Mouse (Mus musculus): ENCODE results near the gene Cd3e. TPM values are rescaled to one million over a fixed set of nuclear protein-coding genes. Genes with fewer than 3 reads are reported as not detected.
"Not testable (repeated sequence)": the region's sequence is repeated elsewhere in the genome, so short reads cannot be mapped to it uniquely, and the experiment has no call there.

Gene Cd3e
- polyA plus RNA-seq, 1 experiment from 2014 or later, result not detected

GRCm38 (mm10) chr9:45041131-45041838, 31.9 kb upstream of the Cd3e start:
- ATAC-seq, result no peak
- H3K4me2 ChIP-seq (ENCODE audit: low read length), result peak overlapping the region; percentile 6; the same call in 1 of the 2 replicates
- H3K27me3 ChIP-seq (replicated peaks; ENCODE audit: control insufficient read depth, insufficient read depth, low read length), result peaks cover 45% of the 10 kb centered on the region

DNA sequence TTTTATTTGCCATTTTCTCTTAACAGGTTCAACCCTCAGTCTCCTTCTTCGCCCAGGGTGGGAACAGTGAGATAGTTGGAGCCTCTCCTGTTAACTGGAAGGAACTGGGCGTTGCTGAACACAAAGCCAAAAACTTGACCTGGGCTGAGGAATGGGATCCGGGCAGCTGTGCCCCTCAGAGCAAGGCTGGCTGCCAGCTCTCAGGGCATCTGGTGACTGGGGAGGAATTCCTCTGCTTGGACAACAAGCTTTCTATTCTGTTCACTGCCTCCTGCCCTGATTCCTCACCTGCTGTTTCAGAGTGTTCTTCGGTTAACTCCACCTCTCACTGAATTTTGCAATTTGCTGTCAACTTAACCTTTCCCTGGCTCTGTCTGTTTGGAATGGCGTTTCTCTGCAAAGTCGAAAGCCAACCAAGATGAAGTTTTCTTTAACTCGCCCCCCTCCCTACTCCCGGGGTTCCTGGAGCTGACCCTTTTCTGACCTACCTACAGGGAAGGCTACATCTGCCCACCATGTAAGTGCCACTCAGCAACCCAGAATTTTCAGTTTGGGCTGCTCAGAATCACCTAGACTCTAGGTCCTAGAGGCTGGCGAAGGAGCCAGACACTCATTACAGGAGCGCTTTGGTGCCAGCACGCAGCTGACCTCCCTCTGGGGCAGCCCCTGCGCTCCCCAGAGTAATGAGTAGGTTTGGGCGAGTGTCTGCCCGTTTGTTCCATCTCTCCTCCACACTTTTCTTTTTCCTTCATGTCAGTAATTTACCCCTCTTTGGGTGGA, 30.8 kb upstream of the Cd3e start:
- Histone ChIP-seq H3K4me3 (replicated peaks; ENCODE audit: low read length) (no peak overlapping the region), H3K9ac (replicated peaks; ENCODE audit: low read depth, low read length) (no peak overlapping the region), H3K4me2 (ENCODE audit: low read length) (peak overlapping the region; percentile 6; the same call in 1 of the 2 replicates), H3K36me3 (ENCODE audit: control insufficient read depth, insufficient read depth) (no peaks in the 10 kb centered on the region), H3K27ac (ENCODE audit: low read length) (no peak overlapping the region), H3K4me1 (replicated peaks; ENCODE audit: control insufficient read depth, insufficient read depth, low read length) (no peaks in the 10 kb centered on the region), H3K9me3 (ENCODE audit: control insufficient read depth, low read length) (no peaks in the 10 kb centered on the region), H3K27me3 (replicated peaks; ENCODE audit: control insufficient read depth, insufficient read depth, low read length) (peaks cover 45% of the 10 kb centered on the region)
- no peak for ATAC-seq
- 15% methylated on average over 14 of the region's 14 CpGs for WGBS

More at GRCm38 (mm10) chr9:45041131-45041838, 31.9 kb upstream of the Cd3e start:
- no peaks in the 10 kb centered on the region for H3K4me1 ChIP-seq (replicated peaks; ENCODE audit: control insufficient read depth, insufficient read depth, low read length)
- H3K36me3 ChIP-seq (ENCODE audit: control insufficient read depth, insufficient read depth), result no peaks in the 10 kb centered on the region
- H3K9ac ChIP-seq (replicated peaks; ENCODE audit: low read depth, low read length), result no peak overlapping the region
- no peaks in the 10 kb centered on the region for H3K9me3 ChIP-seq (ENCODE audit: control insufficient read depth, low read length)
- H3K27ac ChIP-seq (ENCODE audit: low read length), result no peak overlapping the region
- H3K4me3 ChIP-seq (replicated peaks; ENCODE audit: low read length), result no peak overlapping the region
- WGBS, result 26% methylated on average over 17 of the region's 17 CpGs

DNA sequence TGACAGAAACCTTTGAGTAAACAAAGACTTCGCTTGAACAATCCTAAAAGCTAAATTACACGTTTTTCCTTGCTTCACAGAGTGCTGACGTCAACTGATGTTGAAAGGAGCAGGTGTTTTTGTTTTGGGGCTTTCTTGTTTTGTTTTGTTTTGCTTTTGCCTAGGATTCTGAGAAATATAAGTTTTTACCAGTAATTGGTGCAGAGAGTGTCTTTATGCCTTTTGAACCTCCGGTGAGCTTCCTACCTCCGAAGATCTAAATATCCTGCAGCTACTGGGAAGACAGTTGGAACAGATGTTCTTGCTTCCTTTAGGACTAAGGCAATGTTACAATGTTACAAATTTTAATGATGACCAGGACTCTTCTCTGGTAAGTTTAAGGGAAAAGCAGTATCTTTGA, 30.1 kb upstream of the Cd3e start, which contains the start of gene Mpzl2:
Gene Mpzl2, plus strand, starts transcription at position 301 of the 400 bp plus-strand sequence.
- Histone ChIP-seq H3K4me2 (ENCODE audit: low read length) (peak within 1 kb of the TSS; percentile 6; the same call in 1 of the 2 replicates), H3K4me3 (replicated peaks; ENCODE audit: low read length) (no peak within 1 kb of the TSS)

GRCm38 (mm10) chr9:45037803-45038202, 28.4 kb upstream of the Cd3e start:
- not testable (repeated sequence) for H3K36me3 ChIP-seq (ENCODE audit: control insufficient read depth, insufficient read depth); ATAC-seq; H3K4me2 ChIP-seq (ENCODE audit: low read length); H3K4me3 ChIP-seq (replicated peaks; ENCODE audit: low read length); H3K27ac ChIP-seq (ENCODE audit: low read length); H3K4me1 ChIP-seq (replicated peaks; ENCODE audit: control insufficient read depth, insufficient read depth, low read length); H3K9me3 ChIP-seq (ENCODE audit: control insufficient read depth, low read length); H3K9ac ChIP-seq (replicated peaks; ENCODE audit: low read depth, low read length)
- WGBS, result 82% methylated on average over 1 of the region's 1 CpGs
- peaks cover 33% of the 10 kb centered on the region for H3K27me3 ChIP-seq (replicated peaks; ENCODE audit: control insufficient read depth, insufficient read depth, low read length)

More for the DNA sequence above, 30.1 kb upstream of the Cd3e start, which contains the start of gene Mpzl2:
- H3K27me3 ChIP-seq (replicated peaks; ENCODE audit: control insufficient read depth, insufficient read depth, low read length), result peaks cover 45% of the 10 kb centered on the region
- no peaks in the 10 kb centered on the region for H3K4me1 ChIP-seq (replicated peaks; ENCODE audit: control insufficient read depth, insufficient read depth, low read length)
- ATAC-seq, result no peak
- H3K27ac ChIP-seq (ENCODE audit: low read length), result no peak within 1 kb of the TSS
- no peak within 1 kb of the TSS for H3K9ac ChIP-seq (replicated peaks; ENCODE audit: low read depth, low read length)
- H3K36me3 ChIP-seq (ENCODE audit: control insufficient read depth, insufficient read depth), result no peaks in the 10 kb centered on the region
- no peaks in the 10 kb centered on the region for H3K9me3 ChIP-seq (ENCODE audit: control insufficient read depth, low read length)
- WGBS, result 62% methylated on average over 5 of the region's 5 CpGs

GRCm38 (mm10) chr9:45034526-45034925, 25.1 kb upstream of the Cd3e start:
- 80% methylated on average over 3 of the region's 3 CpGs for WGBS
- no peaks in the 10 kb centered on the region for H3K9me3 ChIP-seq (ENCODE audit: control insufficient read depth, low read length)
- H3K4me2 ChIP-seq (ENCODE audit: low read length), result no peak overlapping the region
- H3K27ac ChIP-seq (ENCODE audit: low read length), result no peak overlapping the region
- no peaks in the 10 kb centered on the region for H3K36me3 ChIP-seq (ENCODE audit: control insufficient read depth, insufficient read depth)
- no peak for ATAC-seq
- no peaks in the 10 kb centered on the region for H3K4me1 ChIP-seq (replicated peaks; ENCODE audit: control insufficient read depth, insufficient read depth, low read length)
- peaks cover 3% of the 10 kb centered on the region for H3K27me3 ChIP-seq (replicated peaks; ENCODE audit: control insufficient read depth, insufficient read depth, low read length)
- H3K4me3 ChIP-seq (replicated peaks; ENCODE audit: low read length), result no peak overlapping the region
- H3K9ac ChIP-seq (replicated peaks; ENCODE audit: low read depth, low read length), result no peak overlapping the region

- 73% methylated on average over 2 of the region's 2 CpGs for WGBS
- ATAC-seq, result no peak
- Histone ChIP-seq H3K27me3 (replicated peaks; ENCODE audit: control insufficient read depth, insufficient read depth, low read length) (0 out of 2 replicates have a peak, but pooled peaks cover 5% of the 10 kb centered on the region), H3K36me3 (ENCODE audit: control insufficient read depth, insufficient read depth) (no peaks in the 10 kb centered on the region), H3K4me1 (replicated peaks; ENCODE audit: control insufficient read depth, insufficient read depth, low read length) (no peaks in the 10 kb centered on the region), H3K27ac (ENCODE audit: low read length) (no peak overlapping the region), H3K9ac (replicated peaks; ENCODE audit: low read depth, low read length) (no peak overlapping the region), H3K9me3 (ENCODE audit: control insufficient read depth, low read length) (no peaks in the 10 kb centered on the region), H3K4me2 (ENCODE audit: low read length) (no peak overlapping the region), H3K4me3 (replicated peaks; ENCODE audit: low read length) (no peak overlapping the region)
These were observed 22.8 kb upstream of the Cd3e start for GRCm38 (mm10) chr9:45032261-45032660.

GRCm38 (mm10) chr9:45030341-45030740, 20.9 kb upstream of the Cd3e start:
- Histone ChIP-seq H3K9ac (replicated peaks; ENCODE audit: low read depth, low read length) (no peak overlapping the region), H3K4me3 (replicated peaks; ENCODE audit: low read length) (no peak overlapping the region), H3K27me3 (replicated peaks; ENCODE audit: control insufficient read depth, insufficient read depth, low read length) (0 out of 2 replicates have a peak, but pooled peaks cover 5% of the 10 kb centered on the region), H3K4me2 (ENCODE audit: low read length) (no peak overlapping the region), H3K9me3 (ENCODE audit: control insufficient read depth, low read length) (no peaks in the 10 kb centered on the region), H3K27ac (ENCODE audit: low read length) (no peak overlapping the region), H3K4me1 (replicated peaks; ENCODE audit: control insufficient read depth, insufficient read depth, low read length) (no peaks in the 10 kb centered on the region), H3K36me3 (ENCODE audit: control insufficient read depth, insufficient read depth) (no peaks in the 10 kb centered on the region)
- no peak for ATAC-seq
- WGBS, result 73% methylated on average over 6 of the region's 6 CpGs

GRCm38 (mm10) chr9:45027376-45027775, 17.9 kb upstream of the Cd3e start:
- Histone ChIP-seq H3K4me2 (ENCODE audit: low read length) (no peak overlapping the region), H3K9me3 (ENCODE audit: control insufficient read depth, low read length) (no peaks in the 10 kb centered on the region), H3K36me3 (ENCODE audit: control insufficient read depth, insufficient read depth) (no peaks in the 10 kb centered on the region), H3K4me3 (replicated peaks; ENCODE audit: low read length) (no peak overlapping the region), H3K9ac (replicated peaks; ENCODE audit: low read depth, low read length) (no peak overlapping the region), H3K27me3 (replicated peaks; ENCODE audit: control insufficient read depth, insufficient read depth, low read length) (peaks cover 5% of the 10 kb centered on the region; the same call in 1 of the 2 replicates), H3K4me1 (replicated peaks; ENCODE audit: control insufficient read depth, insufficient read depth, low read length) (no peaks in the 10 kb centered on the region), H3K27ac (ENCODE audit: low read length) (no peak overlapping the region)
- ATAC-seq, result no peak
- WGBS, result 73% methylated on average over 8 of the region's 8 CpGs

DNA sequence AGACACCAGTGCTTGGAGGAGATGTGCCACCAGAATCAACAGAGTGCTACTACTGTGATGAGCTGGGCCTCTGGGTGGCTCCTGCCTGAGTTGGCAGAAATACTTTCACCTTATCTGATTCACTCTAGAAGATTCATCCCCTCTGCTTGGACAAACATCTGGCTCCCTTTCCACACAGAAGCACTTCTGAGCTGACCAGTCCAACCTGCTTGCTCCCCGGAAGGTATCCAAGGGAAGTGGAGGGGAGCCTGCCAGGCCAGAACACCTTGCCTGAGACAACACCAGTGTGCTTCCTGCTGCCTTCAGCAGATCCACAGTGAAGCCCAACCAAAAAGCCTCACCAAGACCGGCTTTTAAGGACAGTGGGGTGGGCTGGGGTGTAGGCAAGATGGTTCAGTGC, 14.8 kb upstream of the Cd3e start:
- ATAC-seq, result no peak
- Histone ChIP-seq H3K36me3 (ENCODE audit: control insufficient read depth, insufficient read depth) (no peaks in the 10 kb centered on the region), H3K27ac (ENCODE audit: low read length) (no peak overlapping the region), H3K4me1 (replicated peaks; ENCODE audit: control insufficient read depth, insufficient read depth, low read length) (no peaks in the 10 kb centered on the region), H3K4me3 (replicated peaks; ENCODE audit: low read length) (no peak overlapping the region), H3K4me2 (ENCODE audit: low read length) (no peak overlapping the region), H3K9me3 (ENCODE audit: control insufficient read depth, low read length) (no peaks in the 10 kb centered on the region), H3K27me3 (replicated peaks; ENCODE audit: control insufficient read depth, insufficient read depth, low read length) (peaks cover 5% of the 10 kb centered on the region; the same call in 1 of the 2 replicates), H3K9ac (replicated peaks; ENCODE audit: low read depth, low read length) (no peak overlapping the region)
- 83% methylated on average over 2 of the region's 2 CpGs for WGBS

Measured in forebrain, embryonic 16.5 days (tissue).